Mouse (Mus musculus): ENCODE results near the gene Itga9. TPM values are rescaled to one million over a fixed set of nuclear protein-coding genes. Genes with fewer than 3 reads are reported as not detected.

The Itga9 gene
- total RNA-seq, 2 experiments from 2014 or later, result 4.9 to 5.6 TPM

DNA sequence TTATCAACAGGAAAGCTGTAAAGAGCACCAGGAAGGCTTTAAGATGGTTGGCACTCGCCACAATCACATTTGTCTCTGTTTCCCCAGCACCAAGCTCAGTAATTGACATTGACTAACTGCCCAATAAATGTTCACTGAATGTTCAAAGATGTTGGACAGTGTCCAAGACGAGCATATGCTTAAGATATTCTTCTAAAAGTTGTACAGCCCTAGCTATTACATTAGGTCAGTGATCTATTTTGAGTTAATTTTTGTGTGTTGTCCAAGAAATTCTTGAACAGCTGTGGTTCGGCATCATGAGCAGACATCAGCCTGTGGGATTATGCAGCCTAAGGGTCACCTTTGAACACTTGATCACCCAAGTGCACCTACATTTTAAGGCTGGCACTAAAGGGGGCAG, 110.9 kb downstream of the Itga9 start:
- no peak for DNase-seq (ENCODE audit: extremely low spot score in 1 of 2, low spot score in 1 of 2)

DNA sequence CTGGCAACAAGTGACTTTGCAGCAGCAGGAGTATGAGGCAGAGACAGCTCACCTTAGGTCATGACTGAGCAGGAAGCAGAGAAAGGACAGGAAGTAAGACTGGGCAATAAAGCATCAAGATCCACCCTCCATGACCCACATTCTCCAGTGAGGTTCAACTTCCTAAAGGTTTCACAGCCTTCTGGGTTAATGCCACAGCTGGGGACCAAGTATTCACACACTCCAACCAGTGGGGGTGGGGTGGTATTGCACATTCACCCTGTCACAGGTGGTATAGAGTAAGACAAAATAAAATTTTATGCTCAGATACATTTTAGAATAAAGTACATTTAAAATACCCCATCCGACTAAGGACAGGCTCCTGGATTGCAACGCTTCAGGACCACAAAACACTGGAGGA, 112.0 kb downstream of the Itga9 start:
- no peak for DNase-seq (ENCODE audit: extremely low spot score in 1 of 2, low spot score in 1 of 2)

DNA sequence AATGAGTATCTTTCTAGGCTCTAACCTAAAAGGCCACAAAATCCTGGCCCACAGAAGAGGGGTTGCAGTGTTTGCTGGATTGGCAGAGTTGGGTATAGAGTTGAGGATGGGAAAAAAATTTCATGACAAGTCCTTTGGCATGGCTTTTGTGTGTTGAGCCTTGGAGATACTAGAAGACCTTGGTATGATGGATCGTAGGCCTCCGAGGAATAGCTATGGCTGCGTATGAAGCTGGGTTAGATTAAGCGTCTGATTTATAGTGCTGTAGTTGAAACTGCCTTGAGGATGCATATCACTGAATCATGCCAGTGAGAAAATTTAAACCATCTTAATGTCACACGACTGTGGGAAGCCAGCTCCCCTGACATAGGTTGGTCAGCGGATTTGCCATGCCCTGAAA, 114.6 kb downstream of the Itga9 start:
- no peak for DNase-seq (ENCODE audit: extremely low spot score in 1 of 2, low spot score in 1 of 2)

DNA sequence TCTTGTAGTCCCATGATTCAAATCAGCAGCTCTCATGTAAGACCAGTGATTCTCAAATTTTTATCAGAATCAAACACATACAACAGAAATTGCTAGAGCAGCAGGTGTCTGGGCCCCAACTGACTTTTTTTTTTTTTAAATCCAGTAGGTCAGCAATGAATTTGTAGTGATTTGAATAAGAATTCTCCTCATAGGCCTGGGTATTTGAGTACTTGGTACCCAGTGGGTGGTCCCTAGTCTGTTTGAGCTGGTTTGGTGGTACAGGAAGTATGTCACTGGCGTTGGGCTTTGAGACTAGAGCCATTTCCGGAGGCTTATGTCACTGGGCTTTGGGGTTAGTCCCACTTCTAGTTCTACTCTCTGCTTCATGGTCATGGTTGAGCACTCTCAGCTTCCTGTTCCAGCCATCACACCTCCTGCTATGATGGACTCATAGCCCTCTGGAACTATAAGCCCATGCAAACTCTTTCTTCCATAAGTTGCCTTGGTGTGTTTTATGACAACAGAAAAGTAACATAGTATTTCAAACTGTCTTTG, 116.4 kb downstream of the Itga9 start:
- no peak for DNase-seq (ENCODE audit: extremely low spot score in 1 of 2, low spot score in 1 of 2)

DNA sequence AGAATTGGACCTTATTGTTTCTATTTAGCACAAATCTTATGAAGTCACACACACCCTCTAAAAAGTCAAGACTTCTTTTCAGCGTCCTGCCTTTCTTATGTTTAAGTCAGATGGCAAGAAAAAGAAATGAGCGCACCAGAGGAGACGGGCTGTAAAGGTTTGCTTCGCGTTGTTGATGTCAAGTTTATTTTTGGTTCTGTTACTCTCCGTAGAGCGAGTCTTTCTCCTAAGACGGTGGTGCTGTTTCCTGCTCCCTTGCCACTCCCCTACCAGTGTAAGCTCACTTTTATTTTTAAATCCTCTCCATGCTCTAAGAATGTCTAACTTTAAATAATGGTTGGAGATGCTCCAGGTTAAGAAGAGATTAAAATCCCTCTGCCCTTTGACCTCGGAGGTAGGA, 118.6 kb downstream of the Itga9 start:
- no peak for DNase-seq (ENCODE audit: extremely low spot score in 1 of 2, low spot score in 1 of 2)

DNA sequence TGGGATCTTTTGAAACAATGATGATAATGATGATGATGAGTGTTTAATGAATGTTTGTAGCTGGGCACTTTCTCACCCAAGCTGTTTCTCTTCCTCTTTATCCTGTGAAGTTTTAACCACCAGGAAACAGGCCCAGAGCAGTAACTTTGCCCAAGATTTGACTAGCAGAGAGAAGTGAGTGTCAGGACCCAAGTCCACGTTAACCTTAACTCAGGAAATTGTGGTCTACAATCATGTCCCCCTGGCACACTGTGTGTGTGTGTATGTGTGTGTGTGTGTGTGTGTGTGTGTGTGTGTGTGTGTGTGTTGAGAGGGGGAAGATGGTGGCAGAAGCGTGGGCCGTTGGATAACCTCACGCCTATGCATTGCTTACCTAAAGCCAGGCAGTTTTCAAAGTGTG, 120.1 kb downstream of the Itga9 start:
- no peak for DNase-seq (ENCODE audit: extremely low spot score in 1 of 2, low spot score in 1 of 2)

DNA sequence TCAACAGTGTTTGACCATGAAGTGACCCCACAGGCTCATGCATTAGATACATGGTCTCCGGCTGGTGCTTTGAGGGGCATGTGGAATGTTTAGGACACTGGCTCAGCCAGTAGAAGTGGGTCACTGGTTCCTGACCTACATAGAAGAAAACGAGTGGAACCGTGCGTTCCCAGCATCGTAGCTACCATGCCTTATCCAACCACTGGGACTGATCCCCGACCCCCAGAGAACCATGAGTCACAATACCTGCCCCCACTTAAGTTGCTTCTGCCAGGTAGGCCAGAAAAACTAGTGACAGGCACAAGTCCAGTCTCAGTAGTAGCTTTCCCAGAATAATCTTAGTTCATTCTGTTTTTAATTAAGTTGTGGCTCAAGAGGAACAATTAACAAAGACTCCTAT, 121.8 kb downstream of the Itga9 start:
- no peak for DNase-seq (ENCODE audit: extremely low spot score in 1 of 2, low spot score in 1 of 2)

DNA sequence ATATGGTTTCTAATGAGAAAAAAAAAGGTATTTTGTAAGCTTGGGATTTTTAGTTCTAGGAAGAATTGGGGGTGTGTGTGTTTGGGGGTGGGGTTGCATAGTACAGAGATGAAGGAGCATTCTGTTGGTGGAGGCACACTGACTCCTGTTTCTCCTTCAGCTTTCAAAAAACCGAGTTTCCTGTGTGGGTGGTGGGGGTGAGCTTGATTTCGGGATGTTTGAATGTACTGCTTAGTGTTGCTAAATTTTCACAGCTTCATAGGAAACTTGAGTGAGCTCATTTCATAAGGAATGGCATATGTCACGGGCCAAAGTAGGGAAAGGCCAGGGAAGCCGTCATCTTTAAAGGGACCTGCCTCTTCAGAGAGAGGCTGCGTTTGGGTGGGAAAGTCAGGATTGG, 122.5 kb downstream of the Itga9 start:
- DNase-seq (ENCODE audit: extremely low spot score in 1 of 2, low spot score in 1 of 2), result no peak

DNA sequence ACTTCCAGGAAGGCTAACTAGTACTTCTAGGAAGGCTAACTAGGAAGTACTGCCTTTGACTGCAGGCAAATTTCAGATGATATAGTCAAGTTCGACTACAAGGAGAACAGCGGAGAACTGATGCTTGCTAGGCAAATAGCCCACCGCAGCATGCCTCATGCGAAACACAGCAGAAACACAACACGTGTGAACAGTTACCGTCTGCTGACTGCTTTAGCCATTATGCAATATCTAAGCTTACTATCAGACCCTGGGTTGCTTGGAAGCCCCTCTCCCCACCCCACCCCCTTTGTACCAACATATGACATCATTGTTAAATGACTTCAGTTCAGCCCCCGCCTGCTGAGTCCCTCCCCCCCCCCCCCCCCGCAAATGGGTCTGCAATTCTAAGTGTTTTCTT, 123.7 kb downstream of the Itga9 start:
- DNase-seq (ENCODE audit: extremely low spot score in 1 of 2, low spot score in 1 of 2), result no peak

DNA sequence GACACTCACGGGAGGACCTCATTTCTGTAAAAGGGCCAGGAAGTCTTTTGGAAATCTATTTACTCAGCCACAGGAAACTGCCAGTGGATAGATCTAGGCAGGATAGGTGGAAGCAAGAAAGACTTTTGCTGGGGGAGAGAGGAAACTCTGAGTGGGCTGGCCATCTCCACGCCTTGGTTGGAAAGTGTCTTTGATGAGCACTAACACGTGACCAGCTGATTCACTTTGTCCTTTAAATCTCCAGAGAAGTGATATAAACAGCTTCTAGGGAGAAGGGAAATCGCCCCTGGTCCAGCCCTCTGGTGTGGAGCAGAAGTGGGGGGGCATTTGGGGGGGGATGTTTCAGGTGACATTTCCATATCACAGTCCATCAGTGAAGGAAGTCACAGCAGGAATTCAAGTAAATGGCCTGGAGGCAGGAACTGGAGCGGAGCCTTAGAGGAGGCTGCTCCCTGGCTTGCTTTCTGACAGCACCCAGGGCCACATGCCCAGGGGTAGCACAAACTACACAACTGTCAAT, 124.4 kb downstream of the Itga9 start:
- no peak for DNase-seq (ENCODE audit: extremely low spot score in 1 of 2, low spot score in 1 of 2)

DNA sequence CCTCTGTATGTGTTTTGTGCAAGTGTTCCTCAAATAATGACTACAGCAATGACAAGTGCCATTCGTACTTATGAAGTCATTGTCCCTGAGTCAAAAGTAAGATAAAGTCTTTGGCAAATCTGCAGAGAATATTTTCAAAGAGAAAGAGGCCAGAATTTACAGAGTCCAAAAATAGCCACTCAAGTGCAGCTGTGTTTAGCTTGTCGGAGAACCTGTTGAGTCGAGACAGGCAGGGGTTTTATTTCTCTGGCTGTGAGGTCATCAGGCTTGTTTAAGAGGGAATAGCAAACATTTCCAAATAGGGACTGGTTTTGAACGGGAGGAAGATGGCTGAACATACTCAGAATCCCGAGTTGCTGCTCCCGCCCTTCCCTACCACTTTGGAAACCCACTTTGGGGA, 125.2 kb downstream of the Itga9 start:
- DNase-seq (ENCODE audit: extremely low spot score in 1 of 2, low spot score in 1 of 2), result no peak

DNA sequence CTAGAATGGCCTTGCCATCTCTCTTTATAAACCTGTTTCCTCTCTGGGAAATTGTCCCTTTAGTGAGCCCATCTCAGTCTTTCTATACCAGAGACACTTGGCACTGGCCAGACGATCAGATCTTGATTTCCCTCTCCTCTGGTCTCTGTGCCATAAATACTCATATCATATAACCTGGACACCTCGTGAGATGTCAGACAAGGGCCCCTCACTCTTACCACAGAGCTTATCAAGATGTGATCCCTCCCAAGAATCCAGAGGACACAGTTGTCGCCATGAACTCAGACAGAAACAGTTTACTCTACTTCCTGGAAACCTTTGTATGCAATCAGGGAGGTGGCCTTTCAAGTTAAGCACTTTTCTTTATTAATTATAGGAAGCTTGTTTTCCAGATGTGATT, 127.1 kb downstream of the Itga9 start:
- no peak for DNase-seq (ENCODE audit: extremely low spot score in 1 of 2, low spot score in 1 of 2)

DNA sequence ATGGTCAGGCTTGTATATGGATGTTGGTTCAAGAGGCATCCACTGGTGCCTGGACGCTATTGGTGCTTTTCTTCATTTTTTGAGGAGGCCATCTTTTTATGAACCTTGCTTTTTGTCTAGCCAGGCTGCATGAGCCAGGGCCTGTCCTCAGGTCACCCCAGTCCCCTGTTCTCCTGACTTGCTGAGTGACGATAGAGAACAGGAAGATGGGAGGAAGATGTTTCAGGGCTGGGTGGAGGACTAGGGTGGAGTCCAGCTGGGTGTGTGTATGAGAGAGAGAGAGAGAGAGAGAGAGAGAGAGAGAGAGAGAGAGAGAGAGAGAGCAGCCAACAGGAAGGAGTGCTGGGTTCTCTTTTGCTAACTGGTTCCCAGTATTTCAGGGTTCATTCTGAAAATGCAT, 130.6 kb downstream of the Itga9 start:
- no peak for DNase-seq (ENCODE audit: extremely low spot score in 1 of 2, low spot score in 1 of 2)

DNA sequence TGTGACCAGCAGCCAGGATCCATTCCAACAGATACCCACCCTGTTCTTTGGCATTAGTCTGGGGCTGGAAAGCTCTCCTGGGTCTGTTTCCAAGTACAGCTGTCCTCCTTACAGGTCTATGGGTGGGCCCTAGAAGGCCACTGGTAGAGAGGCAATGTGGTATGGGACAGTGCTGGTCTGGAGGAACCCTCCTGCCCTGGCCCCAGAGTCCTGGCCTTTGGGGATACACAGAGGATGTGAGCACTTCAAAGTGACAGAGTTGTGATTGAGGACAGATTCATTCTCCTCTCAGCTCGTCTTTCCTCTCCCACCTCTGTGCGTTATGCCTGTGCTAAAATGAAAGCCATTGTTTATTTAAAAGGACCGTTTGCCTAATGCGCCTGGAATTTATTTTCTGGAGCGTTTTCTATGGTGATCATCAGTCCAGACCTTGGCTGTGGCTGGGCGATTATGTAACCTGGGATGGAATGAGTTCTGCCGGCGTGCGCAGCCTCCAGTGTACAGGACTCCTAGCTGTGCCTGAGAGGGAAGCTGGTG, 131.2 kb downstream of the Itga9 start:
- DNase-seq (ENCODE audit: extremely low spot score in 1 of 2, low spot score in 1 of 2), result no peak

DNA sequence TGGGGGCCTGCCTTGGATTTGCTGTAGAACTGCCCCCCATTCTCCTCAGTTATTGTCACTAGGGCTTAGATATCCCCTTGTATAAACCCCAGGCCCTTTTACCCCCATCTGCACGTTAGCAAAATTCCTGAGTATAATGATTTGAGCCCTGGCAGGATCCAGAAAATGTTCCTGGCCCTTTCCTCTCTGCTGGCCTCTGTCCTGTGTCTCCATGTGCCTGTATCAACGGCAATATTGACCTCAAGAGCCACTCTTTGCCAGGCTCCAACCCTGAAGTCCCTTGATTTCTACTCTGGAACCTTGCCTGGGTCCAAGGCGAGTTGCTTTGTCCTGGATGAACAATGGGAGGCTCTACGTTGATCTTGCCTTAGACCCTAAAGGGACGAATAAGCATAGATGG, 131.8 kb downstream of the Itga9 start:
- DNase-seq (ENCODE audit: extremely low spot score in 1 of 2, low spot score in 1 of 2), result no peak

DNA sequence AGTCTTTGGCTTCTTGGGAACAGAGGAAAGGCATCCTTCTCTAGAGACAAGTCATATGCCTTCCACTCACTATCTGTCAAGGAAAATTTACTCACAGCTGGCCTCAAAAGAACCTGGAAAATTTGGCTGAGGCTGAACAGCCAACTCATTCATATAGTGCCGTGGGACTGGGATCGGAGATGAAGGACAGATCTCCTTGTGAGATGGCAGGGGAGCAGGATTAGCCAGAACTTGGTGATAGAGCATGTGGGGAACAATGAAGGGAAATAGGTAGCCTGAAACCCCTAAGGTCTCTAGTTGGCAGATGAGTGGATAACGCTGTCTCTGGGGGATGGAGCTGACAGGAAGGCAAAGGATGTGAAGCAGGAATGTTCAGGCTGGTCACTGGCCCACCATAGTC, 132.6 kb downstream of the Itga9 start:
- no peak for DNase-seq (ENCODE audit: extremely low spot score in 1 of 2, low spot score in 1 of 2)

DNA sequence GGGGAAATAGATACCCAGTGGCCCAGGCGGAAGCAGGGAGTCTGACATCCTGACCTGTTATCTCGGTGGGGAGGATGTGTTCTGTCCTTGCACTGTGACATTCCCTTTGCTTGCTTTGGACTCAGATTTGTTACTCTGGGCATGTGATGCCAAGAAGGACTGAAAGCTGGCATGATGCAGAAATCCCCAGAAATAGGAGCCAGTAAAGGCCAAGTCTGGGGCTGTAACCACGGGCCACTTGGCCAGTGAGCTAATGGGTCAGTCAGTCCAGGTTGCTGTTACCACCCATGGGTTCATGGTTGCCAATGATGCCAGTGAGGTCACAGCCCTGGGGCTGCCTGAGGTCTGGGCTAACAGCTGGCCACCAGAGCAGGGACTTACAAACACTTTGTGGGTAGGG, 133.2 kb downstream of the Itga9 start:
- DNase-seq (ENCODE audit: extremely low spot score in 1 of 2, low spot score in 1 of 2), result no peak

DNA sequence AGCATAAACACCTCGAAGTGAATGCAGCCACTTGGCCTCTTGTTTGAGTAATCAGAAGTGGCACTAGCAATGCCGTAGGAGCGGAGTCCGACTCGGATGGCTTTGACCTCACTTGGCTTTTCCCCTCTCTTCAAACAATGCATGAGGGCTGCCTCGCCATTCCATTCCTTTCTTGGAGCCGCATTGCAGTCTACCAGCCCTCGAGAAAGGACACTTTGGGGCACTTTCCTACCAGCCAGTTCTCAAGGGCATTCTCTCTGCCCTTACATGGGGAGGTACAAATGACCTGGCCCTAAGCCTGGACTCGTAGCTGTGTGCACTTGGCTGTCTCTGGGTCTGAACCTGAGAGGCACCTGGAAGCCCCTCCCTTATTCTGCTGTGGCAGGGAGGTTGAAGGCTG, 134.8 kb downstream of the Itga9 start:
- no peak for DNase-seq (ENCODE audit: extremely low spot score in 1 of 2, low spot score in 1 of 2)

DNA sequence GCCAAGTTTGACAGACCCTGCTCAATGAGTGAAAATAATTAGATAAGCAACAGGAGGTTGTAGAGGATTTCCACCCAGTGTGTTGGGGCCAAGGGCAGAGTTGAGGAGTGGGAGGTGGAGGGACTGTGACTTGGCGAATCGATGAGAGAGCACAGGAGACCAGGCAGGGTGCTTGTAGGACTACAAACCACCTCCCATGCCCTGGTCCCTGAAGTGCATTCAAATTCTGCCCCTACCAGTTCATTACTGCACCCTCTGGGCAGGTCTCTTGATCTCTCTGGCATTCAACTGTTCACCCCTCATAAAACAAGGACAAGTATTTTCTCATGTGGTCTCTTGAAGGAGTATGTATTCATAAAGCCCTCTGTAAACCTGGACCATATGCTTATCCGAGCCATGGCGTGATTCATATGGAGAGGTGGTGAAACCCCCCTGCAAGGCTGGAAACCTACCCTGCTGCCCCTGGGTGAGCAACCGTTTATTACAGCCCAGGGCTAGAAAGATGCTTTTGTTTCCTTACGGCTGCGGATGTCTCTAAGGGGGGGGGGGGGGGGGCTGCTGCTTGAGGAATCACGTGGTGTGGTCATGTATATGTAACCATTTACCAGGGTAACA, 143.0 kb downstream of the Itga9 start:
- DNase-seq (ENCODE audit: extremely low spot score in 1 of 2, low spot score in 1 of 2), result no peak

DNA sequence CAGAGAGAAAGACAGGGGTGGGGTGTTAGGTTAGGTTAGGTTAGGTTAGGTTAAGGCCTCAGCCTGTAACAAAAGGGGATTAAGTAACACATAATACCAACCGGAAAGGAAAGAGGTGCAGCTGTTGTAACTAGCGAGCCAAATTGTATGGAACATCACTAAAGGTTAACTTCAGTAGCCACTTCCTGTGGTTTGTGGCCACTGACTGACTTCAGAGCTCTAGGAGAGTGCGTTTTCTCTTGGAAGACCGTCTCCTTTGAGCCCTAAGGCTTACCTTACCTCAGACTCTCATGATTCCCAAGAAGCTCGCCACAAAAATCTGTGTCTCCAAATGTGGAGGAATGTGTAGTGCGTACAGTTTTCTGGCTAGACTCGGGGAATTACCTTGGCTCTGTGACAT, 144.3 kb downstream of the Itga9 start:
- DNase-seq (ENCODE audit: extremely low spot score in 1 of 2, low spot score in 1 of 2), result no peak

DNA sequence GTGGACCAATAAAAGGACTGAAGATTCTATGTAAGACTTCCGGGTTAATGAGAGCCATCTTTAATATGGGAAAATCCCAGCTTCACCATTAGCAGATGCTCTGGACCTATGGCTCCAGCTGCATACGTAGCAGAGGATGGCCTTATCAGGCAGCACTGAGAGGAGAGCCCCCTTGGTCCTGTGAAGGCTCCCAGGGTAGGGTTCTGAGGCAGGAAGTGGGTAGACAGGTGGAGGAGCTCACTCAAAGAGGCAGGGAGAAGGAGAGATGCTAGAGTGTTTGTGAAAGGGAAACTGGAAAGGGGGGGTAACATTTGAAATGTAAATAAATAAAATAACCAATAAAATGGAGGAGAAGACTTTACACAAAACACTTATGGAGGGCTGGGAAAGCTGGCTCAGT, 145.9 kb downstream of the Itga9 start:
- no peak for DNase-seq (ENCODE audit: extremely low spot score in 1 of 2, low spot score in 1 of 2)

DNA sequence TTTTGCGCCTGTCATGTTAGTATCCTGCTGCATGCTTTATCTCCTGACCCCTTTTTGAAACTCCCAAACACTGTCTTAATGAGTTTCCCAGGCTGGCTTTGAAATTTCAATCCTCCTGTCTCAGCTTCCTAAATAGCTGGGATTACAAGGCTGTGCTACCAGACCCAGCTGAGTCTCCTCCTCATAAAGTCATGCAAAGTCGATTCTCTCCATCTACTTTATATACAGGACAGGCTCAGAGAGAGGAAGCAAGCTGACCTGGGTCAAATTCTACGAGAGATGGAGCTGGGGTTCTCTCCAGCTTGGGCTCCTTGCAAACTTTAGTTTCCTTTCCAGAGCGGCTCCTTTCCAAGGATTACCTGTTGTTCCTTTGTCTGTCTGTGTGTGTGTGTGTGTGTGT, 153.0 kb downstream of the Itga9 start:
- DNase-seq (ENCODE audit: extremely low spot score in 1 of 2, low spot score in 1 of 2), result no peak

Data from layer of hippocampus, postnatal 25 days (tissue).